Comparison of ENCODE assay signal across 15 mouse cellular contexts in genomic region chr5:64651407-64651806, GRCm38 (mm10).
DNase-seq lines count a peak whose midpoint lies in the region; ATAC-seq lines count a peak whose summit lies in the region.
"Had no signal": no experiment of that assay in that cellular context is flagged by ENCODE, and none has a peak within 500 bp of the region (broad histone marks: within the 10 kb centered on the region; RNA-seq: fewer than 3 reads in every experiment).

No protein-coding gene starts in this region.

- H3K27ac ChIP-seq in midbrain, embryonic 10.5 days (replicated peaks), result peak overlapping the region; percentile 69
- no peak overlapping the region for H3K27ac ChIP-seq in midbrain, embryonic 16.5 days (ENCODE audit: low read length)
- no peak overlapping the region for H3K27ac ChIP-seq in forebrain, embryonic 15.5 days (replicated peaks)
- H3K27ac ChIP-seq in heart, embryonic 11.5 days (ENCODE audit: low read depth, low read length), result no peak overlapping the region
- H3K27ac ChIP-seq: forebrain, embryonic 12.5 days; limb, embryonic 12.5 days had no signal

- 89% methylated on average over 3 of the region's 3 CpGs for WGBS in midbrain, embryonic 10.5 days
- 91% methylated on average over 3 of the region's 3 CpGs for WGBS in midbrain, embryonic 16.5 days
- 91% methylated on average over 3 of the region's 3 CpGs for WGBS in forebrain, embryonic 15.5 days
- 61% methylated on average over 3 of the region's 3 CpGs for WGBS in heart, embryonic 11.5 days (ENCODE audit: insufficient replicate concordance)

- ATAC-seq in midbrain, embryonic 16.5 days, result no peak
- peak; percentile 25; the same call in 1 of the 2 replicates for ATAC-seq in neutrophil, adult 5-6 weeks (ENCODE audit: extremely low read depth, insufficient number of reproducible peaks, low FRiP score, poor library complexity, severe bottlenecking)
- ATAC-seq in forebrain, embryonic 15.5 days (replicated peaks), result no peak
- ATAC-seq in heart, embryonic 11.5 days (replicated peaks; ENCODE audit: insufficient number of reproducible peaks, low FRiP score, low TSS enrichment), result no peak
- ATAC-seq: liver, postnatal 0 days had no signal

- H3K4me3 ChIP-seq in midbrain, embryonic 10.5 days, result no peak overlapping the region
- H3K4me3 ChIP-seq in midbrain, embryonic 16.5 days (ENCODE audit: low read depth, low read length), result no peak overlapping the region
- H3K4me3 ChIP-seq in forebrain, embryonic 15.5 days, result no peak overlapping the region
- H3K4me3 ChIP-seq in heart, embryonic 11.5 days (ENCODE audit: low read depth, low read length), result no peak overlapping the region
- H3K4me3 ChIP-seq: forebrain, embryonic 12.5 days; limb, embryonic 12.5 days had no signal

- H3K9me3 ChIP-seq in midbrain, embryonic 10.5 days (replicated peaks), result no peaks in the 10 kb centered on the region
- H3K9me3 ChIP-seq in midbrain, embryonic 16.5 days (replicated peaks; ENCODE audit: control insufficient read depth, low read length, poor library complexity, severe bottlenecking), result no peaks in the 10 kb centered on the region
- no peaks in the 10 kb centered on the region for H3K9me3 ChIP-seq in forebrain, embryonic 15.5 days
- H3K9me3 ChIP-seq in heart, embryonic 11.5 days (replicated peaks; ENCODE audit: control insufficient read depth, low read length), result no peaks in the 10 kb centered on the region
- H3K9me3 ChIP-seq: forebrain, embryonic 12.5 days; limb, embryonic 12.5 days had no signal

- no peaks in the 10 kb centered on the region for H3K27me3 ChIP-seq in midbrain, embryonic 10.5 days (ENCODE audit: low read depth, poor library complexity, severe bottlenecking)
- H3K27me3 ChIP-seq in midbrain, embryonic 16.5 days (ENCODE audit: control insufficient read depth, insufficient read depth, low read depth, low read length), result no peaks in the 10 kb centered on the region
- no peaks in the 10 kb centered on the region for H3K27me3 ChIP-seq in forebrain, embryonic 15.5 days
- no peaks in the 10 kb centered on the region for H3K27me3 ChIP-seq in heart, embryonic 11.5 days (ENCODE audit: control insufficient read depth, insufficient read depth, low read length)
- H3K27me3 ChIP-seq: forebrain, embryonic 12.5 days; limb, embryonic 12.5 days had no signal

- DNase-seq in midbrain, embryonic 10.5 days (ENCODE audit: low spot score), result no peak
- DNase-seq in R1 (ENCODE audit: low read depth, low spot score), result peak; percentile 35
- peak; percentile 87 for DNase-seq in induced T-regulatory cell, adult 2 months (ENCODE audit: low read depth)
- DNase-seq in kidney, adult 11 months, result no peak
- DNase-seq: gastrocnemius, postnatal 14 days; heart, postnatal 14 days; kidney, adult 18-20 months; liver, postnatal 0 days; thymus, postnatal 4 days had no signal

- H3K9ac ChIP-seq in midbrain, embryonic 16.5 days (ENCODE audit: low read depth, low read length), result no peak overlapping the region
- H3K9ac ChIP-seq in forebrain, embryonic 15.5 days (replicated peaks), result no peak overlapping the region
- H3K9ac ChIP-seq in heart, embryonic 11.5 days (ENCODE audit: low read depth, low read length), result no peak overlapping the region
- H3K9ac ChIP-seq: forebrain, embryonic 12.5 days; limb, embryonic 12.5 days; liver, postnatal 0 days had no signal

- H3K4me1 ChIP-seq in midbrain, embryonic 10.5 days, result peaks cover 36% of the 10 kb centered on the region
- peaks cover 12% of the 10 kb centered on the region for H3K4me1 ChIP-seq in midbrain, embryonic 16.5 days (ENCODE audit: control insufficient read depth, insufficient read depth, low read length)
- peaks cover 13% of the 10 kb centered on the region for H3K4me1 ChIP-seq in forebrain, embryonic 15.5 days
- no peaks in the 10 kb centered on the region for H3K4me1 ChIP-seq in heart, embryonic 11.5 days (ENCODE audit: control insufficient read depth, insufficient read depth, low read length)

- no peak overlapping the region for H3K4me2 ChIP-seq in midbrain, embryonic 16.5 days (ENCODE audit: low read length)
- no peak overlapping the region for H3K4me2 ChIP-seq in forebrain, embryonic 15.5 days (replicated peaks)
- no peak overlapping the region for H3K4me2 ChIP-seq in heart, embryonic 11.5 days
- H3K4me2 ChIP-seq: forebrain, embryonic 12.5 days; limb, embryonic 12.5 days had no signal

- no peaks in the 10 kb centered on the region; the same call in 1 of the 2 replicates for H3K36me3 ChIP-seq in midbrain, embryonic 10.5 days
- H3K36me3 ChIP-seq in midbrain, embryonic 16.5 days (ENCODE audit: control insufficient read depth, insufficient read depth, low read length), result no peaks in the 10 kb centered on the region
- H3K36me3 ChIP-seq in forebrain, embryonic 15.5 days, result no peaks in the 10 kb centered on the region
- no peaks in the 10 kb centered on the region for H3K36me3 ChIP-seq in heart, embryonic 11.5 days (ENCODE audit: control insufficient read depth, insufficient read depth, low read length)
- H3K36me3 ChIP-seq: forebrain, embryonic 12.5 days; limb, embryonic 12.5 days had no signal

Comparison
In these comparisons a context has a peak if more than half of its experiments do, and no peak if none do; other contexts are left out.
1. DNase-seq: peak in R1 (single experiment) and induced T-regulatory cell, adult 2 months (single experiment); none in midbrain, embryonic 10.5 days (single experiment) and kidney, adult 11 months (single experiment).